Mouse (Mus musculus) MEL (cell line): ENCODE measurements around the gene Gm20388.

Source experiments
- CHD1 ChIP-seq: IDR thresholded peaks from 2 replicates; pipeline ENCODE4 v1.6.1; 2012; ENCODE audit warnings: low read depth, mild to moderate bottlenecking, inconsistent platforms, low read length, improper control_type of control experiment
- CTCF ChIP-seq, 3 experiments: IDR thresholded peaks in 2 of 3; conservative IDR thresholded peaks in 1 of 3; 2 replicates each; pipeline ENCODE4 v1.5.1; 2011 to 2012; ENCODE audit warnings: low read length in 3 of 3, low read depth in 2 of 3, mild to moderate bottlenecking in 2 of 3, improper control_type of control experiment in 1 of 3, inconsistent platforms in 1 of 3, mixed read lengths in 1 of 3, moderate library complexity in 1 of 3; ENCODE audit not compliant: control insufficient read depth in 1 of 3, insufficient read depth in 1 of 3, poor library complexity in 1 of 3, severe bottlenecking in 1 of 3
- E2F4 ChIP-seq: IDR thresholded peaks from 2 replicates; pipeline ENCODE4 v1.6.1; 2011; ENCODE audit warnings: low read depth, low read length, improper control_type of control experiment, borderline replicate concordance
- ELF1 ChIP-seq: IDR thresholded peaks from 2 replicates; pipeline ENCODE4 v1.6.1; 2014; ENCODE audit warnings: low read depth, mild to moderate bottlenecking, inconsistent platforms, low read length, improper control_type of control experiment, moderate library complexity
- EP300 ChIP-seq, 2 experiments: IDR thresholded peaks; 2 replicates each; pipeline ENCODE4 v1.6.1; 2011; ENCODE audit warnings: improper control_type of control experiment in 2 of 2, low read length in 2 of 2, low read depth in 1 of 2, mild to moderate bottlenecking in 1 of 2
- KAT2A ChIP-seq: conservative IDR thresholded peaks from 2 replicates; pipeline ENCODE4 v1.6.1; 2012; ENCODE audit warnings: low read depth, low read length, improper control_type of control experiment, inconsistent platforms
- MAFK ChIP-seq: IDR thresholded peaks from 2 replicates; pipeline ENCODE4 v1.6.1; 2011; ENCODE audit warnings: low read depth, mild to moderate bottlenecking, low read length, improper control_type of control experiment, borderline replicate concordance
- POLR2A ChIP-seq, 2 experiments: IDR thresholded peaks; 2 replicates each; pipeline ENCODE4 v1.6.1; 2011 to 2012; ENCODE audit warnings: low read length in 2 of 2, mild to moderate bottlenecking in 2 of 2, control low read depth in 1 of 2, improper control_type of control experiment in 1 of 2, low read depth in 1 of 2, moderate library complexity in 1 of 2; ENCODE audit not compliant: control insufficient read depth in 1 of 2, insufficient read depth in 1 of 2, poor library complexity in 1 of 2
- POLR2AphosphoS2 ChIP-seq: IDR thresholded peaks from 2 replicates; pipeline ENCODE4 v1.6.1; 2011; ENCODE audit warnings: low read length, improper control_type of control experiment
- SIN3A ChIP-seq: IDR thresholded peaks from 2 replicates; pipeline ENCODE4 v1.6.1; 2012; ENCODE audit warnings: low read length, improper control_type of control experiment, inconsistent platforms
- UBTF ChIP-seq: IDR thresholded peaks from 2 replicates; pipeline ENCODE4 v1.6.1; 2012; ENCODE audit warnings: low read depth, mild to moderate bottlenecking, inconsistent platforms, low read length, improper control_type of control experiment, moderate library complexity, borderline replicate concordance; ENCODE audit not compliant: insufficient read depth

- no peak for TF ChIP-seq EP300 (IDR thresholded peaks at IDR 0.05; ENCODE audit: low read depth in 1 of 2, low read length in 2 of 2)
- no peak for TF ChIP-seq ELF1
- no peak for TF ChIP-seq POLR2A (IDR thresholded peaks at IDR 0.05; ENCODE audit: control insufficient read depth in 1 of 2, insufficient read depth in 1 of 2, low read depth in 1 of 2, low read length in 2 of 2, poor library complexity in 1 of 2)
- TF ChIP-seq SIN3A, result no peak
- TF ChIP-seq KAT2A, result no peak
- no peak for TF ChIP-seq POLR2AphosphoS2
- no peak for TF ChIP-seq MAFK
- no peak for TF ChIP-seq UBTF
- TF ChIP-seq CTCF (IDR thresholded peaks at IDR 0.05 in 2 of 3, conservative IDR thresholded peaks at IDR 0.05 in 1 of 3; ENCODE audit: control insufficient read depth in 1 of 3, insufficient read depth in 1 of 3, low read depth in 2 of 3, low read length in 3 of 3, poor library complexity in 1 of 3, severe bottlenecking in 1 of 3), result no peak
- TF ChIP-seq CHD1, result no peak
- no peak for TF ChIP-seq E2F4
These were observed 894.1 kb downstream of the Gm20388 start for GRCm38 (mm10) chr8:120804741-120805140.
